Mouse (Mus musculus): ENCODE results near the gene Rnf150.

- no peak for TF ChIP-seq POLR2A (IDR thresholded peaks at IDR 0.05; ENCODE audit: control insufficient read depth, extremely low read depth, insufficient read depth, low read length, poor library complexity)
- no peak for TF ChIP-seq CTCF (IDR thresholded peaks at IDR 0.05; ENCODE audit: borderline replicate concordance, control insufficient read depth, extremely low read depth, insufficient read depth, low read length, poor library complexity)
Measured at GRCm38 (mm10) chr8:82840963-82841362, 22.2 kb upstream of the Rnf150 start.
